Mouse (Mus musculus): Measurements from ENCODE around the gene Fam151b.

The Fam151b gene

DNA sequence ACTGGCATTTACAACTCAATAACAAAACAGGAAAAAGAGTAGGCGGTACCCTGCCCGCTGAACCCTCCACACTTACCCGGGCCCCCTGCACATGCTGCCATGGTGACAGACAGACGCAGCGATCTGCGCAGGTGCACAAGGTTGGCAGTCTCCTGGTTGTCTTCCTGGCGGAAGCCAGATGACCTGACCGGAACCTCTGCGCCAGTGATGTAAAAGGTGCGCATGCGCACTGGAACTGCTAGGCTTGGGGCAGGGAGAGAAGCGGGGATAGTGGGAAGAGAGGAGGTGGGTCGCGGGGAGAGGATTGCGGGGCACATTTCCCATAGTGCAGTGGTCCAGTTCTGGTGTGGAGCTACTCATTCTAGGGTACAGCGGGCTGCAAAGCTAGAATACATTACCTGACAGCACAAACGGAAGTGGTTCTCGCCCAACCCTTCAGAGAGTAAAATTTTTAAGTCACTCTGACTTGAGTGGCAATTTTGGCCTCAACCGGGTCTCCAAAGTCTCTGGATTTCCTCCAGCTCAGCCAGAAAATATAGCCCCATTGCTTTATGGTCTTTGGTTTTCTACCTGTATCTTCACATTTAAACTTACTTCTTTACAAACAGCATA, at the start of gene Fam151b:
Gene Fam151b (minus strand): TSS at position 164 of the 612 bp plus-strand sequence.
- in situ Hi-C loops (cut with MboI; ENCODE audit: unreplicated experiment in 2 of 2), result loop anchor here (5.0 to 25.0 kb wide), 6 partner anchors 93 to 1547 kb away; partner anchors contain the start of genes Msh3 (in 2 of the 2) and Spz1 (in 2 of the 2)

DNA sequence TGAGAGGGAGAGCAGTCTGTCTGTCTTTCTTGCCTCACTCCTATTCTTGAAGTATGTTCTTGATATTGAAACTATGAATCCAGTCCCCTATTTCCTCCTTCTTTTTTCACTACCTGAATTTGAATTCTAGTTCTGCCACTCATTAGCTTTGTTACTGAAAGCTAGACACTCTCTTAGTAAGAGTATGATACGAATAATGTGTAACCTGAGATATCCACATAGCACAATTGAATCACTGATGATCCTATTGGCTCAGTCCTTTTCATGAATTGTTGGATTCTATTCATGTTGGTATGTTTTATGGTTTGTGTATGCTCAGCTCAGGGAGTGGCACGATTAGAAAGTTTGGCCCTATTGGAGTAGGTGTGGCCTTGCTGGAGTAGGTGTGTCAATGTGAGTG, 48.4 kb upstream of the Fam151b start:
- in situ Hi-C loops (cut with MboI; ENCODE audit: unreplicated experiment in 2 of 2), result no loop called here

DNA sequence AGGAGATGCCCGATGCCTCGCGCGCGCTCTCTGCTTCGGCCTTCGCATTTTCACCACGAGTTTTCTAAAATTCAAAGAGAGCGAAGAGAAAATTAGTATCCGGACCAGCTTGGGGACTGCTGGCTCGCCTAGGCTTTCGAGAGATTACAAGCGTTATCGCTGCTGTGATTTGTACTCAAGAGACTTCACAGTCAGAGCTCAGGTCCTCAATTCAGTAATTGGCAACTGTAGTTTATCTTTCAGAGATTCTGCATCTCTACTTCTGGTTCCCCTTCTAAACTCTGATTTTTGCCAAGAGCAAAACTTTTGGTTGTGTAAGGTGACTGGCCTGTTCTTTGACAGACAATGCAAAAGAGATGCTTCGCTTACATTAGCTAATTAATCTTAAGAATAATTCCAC, 47.4 kb upstream of the Fam151b start:
- in situ Hi-C loops (cut with MboI; ENCODE audit: unreplicated experiment in 2 of 2), result no loop called here

DNA sequence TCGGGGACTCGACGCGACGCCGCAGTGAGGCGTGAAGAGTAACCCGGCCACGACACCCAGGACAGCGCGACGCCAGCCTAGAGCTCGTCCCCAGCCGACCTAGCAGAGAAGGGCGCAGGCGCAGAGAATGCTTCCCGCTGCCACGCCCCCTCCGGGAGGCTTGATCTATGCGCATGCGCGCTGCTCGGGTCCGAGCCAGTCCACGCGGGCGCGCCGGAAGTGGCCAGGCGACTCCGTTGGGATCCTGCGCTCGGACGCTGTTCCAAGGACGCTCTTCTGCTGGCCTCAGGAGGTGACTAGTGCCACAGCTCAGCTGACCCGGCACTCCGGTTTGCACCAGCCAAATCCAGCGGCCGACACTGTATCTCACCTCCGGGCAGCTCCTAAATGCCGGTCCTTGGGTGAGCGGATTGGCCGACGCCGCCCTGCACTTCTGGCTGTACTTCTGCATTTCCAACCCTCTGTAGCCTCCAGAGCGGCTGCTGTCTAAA, 47.0 kb upstream of the Fam151b start, which contains the start of gene Zfyve16:
Gene Zfyve16 (minus strand): TSS at position 148 of the 491 bp plus-strand sequence.
- in situ Hi-C loops (cut with MboI; ENCODE audit: unreplicated experiment in 2 of 2), result no loop called here

DNA sequence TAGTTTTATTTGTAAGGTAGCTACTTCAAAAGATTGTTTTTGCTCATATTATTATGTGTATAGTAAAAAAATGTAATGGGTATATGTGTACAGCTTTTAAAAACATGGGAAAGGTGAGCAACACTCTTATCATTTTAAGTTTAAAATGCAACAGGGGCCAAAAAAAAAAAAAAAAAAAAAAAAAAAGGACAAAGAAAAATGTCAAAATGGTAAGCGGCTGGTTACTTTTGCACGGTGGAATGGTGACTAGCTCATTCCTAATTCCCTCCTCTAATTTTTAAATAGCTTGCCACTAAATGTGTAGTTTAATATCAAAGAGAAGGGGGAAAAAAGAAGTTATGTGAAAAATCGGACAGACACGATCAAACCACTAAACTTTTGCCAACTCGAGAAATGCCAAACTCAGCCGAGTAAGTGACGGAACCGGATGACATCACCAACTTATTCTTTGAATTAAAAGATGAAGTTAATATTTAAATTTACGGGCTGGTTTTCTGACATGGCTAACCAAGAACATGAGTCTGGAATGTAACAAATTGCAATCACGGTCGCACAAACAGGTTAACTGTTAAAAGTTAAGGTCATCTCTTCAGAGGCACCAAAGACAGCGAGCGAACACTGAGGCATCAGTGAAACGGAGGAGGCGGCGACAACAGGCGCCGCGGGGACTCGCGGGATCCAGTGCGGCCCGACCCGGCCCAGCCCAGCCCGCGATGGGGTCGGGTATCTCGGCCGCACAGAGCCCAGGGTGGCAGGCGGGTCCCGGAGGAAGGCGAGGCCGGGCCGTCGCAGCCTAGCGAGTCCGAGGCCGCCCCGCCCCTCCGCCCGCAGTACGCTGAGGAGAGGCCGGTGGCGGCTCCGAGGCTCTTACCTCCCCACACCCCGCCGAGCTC, 46.3 kb upstream of the Fam151b start:
- in situ Hi-C loops (cut with MboI; ENCODE audit: unreplicated experiment in 2 of 2), result loop anchor here in 1 of 2 experiments (5.0 kb wide), 1 partner anchor 38 kb away; no protein-coding TSS in a partner anchor

DNA sequence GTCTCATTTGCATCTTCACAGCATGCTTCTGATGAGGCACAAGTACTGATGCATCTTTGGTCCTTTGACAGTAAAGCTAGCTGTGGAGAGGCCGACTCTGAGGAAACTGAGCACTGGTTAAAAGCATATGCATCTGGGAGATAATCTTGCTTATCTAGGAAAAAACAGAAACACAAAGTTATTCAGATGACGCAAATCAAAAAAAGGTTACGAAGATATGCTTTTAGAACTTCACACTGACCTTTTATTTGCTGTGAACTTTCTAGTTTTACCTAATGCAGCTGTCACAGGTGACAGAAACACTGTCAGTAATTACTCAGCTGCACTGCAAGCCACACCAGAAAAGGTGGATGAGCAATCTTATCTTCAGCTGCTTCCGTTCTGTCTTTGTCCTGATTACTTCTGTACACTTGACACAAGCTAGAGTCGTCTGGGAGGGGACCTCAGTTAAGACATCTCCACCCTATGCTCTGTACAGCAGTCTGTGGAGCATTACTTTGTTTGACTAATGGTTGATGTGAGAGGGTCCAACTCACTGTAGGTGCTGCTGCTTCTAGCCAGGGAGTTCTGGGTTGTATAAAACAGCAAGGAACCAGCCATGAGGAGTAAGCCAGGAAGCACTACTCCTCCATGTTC, 39.5 kb upstream of the Fam151b start:
- in situ Hi-C loops (cut with MboI; ENCODE audit: unreplicated experiment in 2 of 2), result no loop called here

DNA sequence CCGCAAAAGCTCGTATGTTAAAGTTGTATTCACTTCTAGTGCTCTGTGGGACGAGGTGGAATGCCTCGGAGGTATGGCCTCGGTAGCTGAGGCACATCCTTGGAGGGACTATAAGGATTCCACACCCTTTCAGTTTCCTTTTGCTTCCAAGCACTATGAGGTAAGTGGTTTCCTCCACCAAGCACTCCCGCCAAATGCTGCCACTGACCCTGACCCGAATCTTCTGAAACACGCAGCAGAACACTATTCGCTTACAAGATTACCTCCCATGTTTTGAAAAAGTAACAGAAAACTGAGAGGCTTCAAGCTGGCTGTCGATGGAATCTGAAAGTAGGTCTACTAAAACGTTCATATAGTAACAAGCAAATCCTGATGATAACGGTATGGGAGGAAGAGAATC, 21.1 kb upstream of the Fam151b start:
- in situ Hi-C loops (cut with MboI; ENCODE audit: unreplicated experiment in 2 of 2), result no loop called here

DNA sequence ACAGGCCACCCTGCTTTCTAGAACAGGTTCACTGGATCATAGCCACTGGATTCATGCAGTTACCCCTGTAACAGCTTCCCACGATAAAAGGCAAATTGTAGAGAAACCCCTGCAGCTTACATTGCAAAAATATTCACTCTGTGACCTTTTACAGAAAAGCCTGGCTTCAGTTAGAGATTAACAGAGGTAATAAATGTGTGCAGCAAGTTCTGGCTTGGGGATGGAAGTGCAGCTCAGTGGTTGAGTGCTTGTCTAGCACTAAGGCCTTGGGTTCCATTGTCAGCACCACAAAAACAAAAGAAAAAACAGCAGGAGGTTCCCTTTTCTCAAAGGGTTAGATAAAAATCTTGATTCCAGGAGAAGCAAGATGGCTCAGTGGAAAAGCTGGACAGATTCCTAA, 8.1 kb upstream of the Fam151b start:
- in situ Hi-C loops (cut with MboI; ENCODE audit: unreplicated experiment in 2 of 2), result loop anchor here (5.0 to 25.0 kb wide), 3 partner anchors 35 to 1555 kb away; no protein-coding TSS in a partner anchor

DNA sequence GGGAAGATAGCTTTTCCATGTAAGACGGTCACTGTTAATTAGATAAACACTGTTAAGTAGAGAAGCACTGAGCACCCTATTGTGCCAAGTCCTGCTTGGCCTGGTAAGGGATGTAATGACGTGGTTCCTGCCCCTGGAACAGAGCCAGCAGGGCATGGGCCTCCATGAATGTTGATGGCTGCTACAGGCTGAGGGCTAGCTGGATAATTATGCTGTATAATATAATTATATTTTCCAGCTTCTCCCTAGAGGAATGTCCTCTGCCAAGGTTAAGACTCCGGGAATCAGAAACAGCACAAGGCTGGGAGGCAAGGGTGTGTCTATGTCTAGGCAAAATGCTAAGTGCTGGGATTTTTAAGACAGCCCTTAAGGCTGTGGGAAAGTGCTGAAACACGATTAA, 7.0 kb upstream of the Fam151b start:
- in situ Hi-C loops (cut with MboI; ENCODE audit: unreplicated experiment in 2 of 2), result loop anchor here (5.0 to 25.0 kb wide), 3 partner anchors 36 to 1554 kb away; no protein-coding TSS in a partner anchor

DNA sequence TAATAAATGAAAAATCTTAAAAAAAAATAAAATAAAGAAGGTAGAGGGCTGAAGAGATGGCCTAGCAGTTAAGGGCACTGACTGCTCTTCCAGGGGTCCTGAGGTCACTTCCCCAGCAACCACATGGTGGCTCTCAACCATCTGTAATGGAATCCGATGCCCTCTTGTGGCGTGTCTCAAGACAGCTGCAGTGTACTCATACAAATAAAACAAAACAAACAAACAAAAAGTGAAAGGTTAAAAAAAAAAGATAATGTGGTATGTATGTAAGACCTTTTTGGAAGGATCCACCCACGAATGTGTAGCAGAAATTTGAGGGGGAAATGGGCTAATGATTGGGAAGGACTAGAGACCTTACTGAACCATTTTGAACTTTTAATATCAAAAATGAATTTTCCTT, 467 bp downstream of the Fam151b start:
- in situ Hi-C loops (cut with MboI; ENCODE audit: unreplicated experiment in 2 of 2), result loop anchor here (5.0 to 25.0 kb wide), 6 partner anchors 94 to 1546 kb away; partner anchors contain the start of genes Msh3 (in 2 of the 2) and Spz1 (in 2 of the 2)

DNA sequence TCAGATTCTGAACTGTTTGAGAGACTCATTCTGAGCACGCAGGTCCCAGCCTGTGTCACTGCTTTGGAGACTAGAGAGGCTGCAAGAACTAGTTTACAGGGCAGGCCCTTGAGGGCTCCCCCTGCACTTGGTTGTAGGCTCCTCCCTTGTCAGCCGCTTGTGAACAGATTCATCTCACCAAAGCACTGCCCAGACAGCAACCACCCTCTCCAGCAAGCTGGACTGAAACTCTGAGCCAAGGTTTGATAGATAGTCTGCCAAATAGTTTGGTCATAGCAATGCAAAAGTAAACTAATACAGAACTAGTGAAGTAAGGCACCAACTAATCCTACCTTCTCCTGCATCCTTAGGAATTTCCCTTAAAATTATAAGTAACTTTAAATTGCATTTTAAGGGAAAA, 13.7 kb downstream of the Fam151b start:
- in situ Hi-C loops (cut with MboI; ENCODE audit: unreplicated experiment in 2 of 2), result no loop called here

DNA sequence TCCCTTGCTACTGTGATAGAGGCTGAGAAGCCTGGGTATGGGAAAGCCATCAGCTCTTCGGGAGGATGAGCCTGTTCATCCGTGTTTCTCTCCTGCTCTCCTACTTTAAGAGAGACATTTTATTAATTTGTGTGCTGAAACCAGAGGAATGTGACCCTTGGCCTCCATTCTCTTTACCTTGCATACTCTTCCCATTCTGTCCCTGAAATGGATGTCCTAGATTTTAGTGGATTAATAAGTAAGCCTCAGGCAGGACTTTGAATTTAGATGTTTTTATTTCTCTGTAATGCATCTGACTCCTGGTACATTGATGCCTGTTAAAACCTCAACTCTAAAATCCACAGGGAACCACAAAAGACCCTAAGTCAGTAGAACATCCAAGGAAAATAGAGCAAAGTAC, 14.4 kb downstream of the Fam151b start:
- in situ Hi-C loops (cut with MboI; ENCODE audit: unreplicated experiment in 2 of 2), result no loop called here

DNA sequence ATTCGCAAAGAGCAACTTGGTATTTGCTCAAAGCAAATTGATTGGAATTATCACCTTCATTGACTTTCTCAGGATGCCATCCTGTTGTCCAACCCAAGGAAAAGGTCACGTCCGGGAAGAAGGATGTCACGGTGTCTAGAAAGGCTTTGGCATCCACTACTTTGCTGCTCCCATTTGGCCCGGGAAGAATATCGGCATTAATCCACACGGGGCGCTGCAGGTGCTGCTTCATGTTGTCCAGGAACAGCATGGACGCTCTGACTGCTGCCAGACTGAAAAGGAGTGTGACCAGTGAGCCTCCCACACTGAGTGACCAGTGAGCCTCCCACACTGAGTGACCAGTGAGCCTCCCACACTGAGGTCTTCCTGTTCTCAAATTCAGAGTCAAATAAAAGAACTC, 15.9 kb downstream of the Fam151b start:
- in situ Hi-C loops (cut with MboI; ENCODE audit: unreplicated experiment in 2 of 2), result no loop called here

DNA sequence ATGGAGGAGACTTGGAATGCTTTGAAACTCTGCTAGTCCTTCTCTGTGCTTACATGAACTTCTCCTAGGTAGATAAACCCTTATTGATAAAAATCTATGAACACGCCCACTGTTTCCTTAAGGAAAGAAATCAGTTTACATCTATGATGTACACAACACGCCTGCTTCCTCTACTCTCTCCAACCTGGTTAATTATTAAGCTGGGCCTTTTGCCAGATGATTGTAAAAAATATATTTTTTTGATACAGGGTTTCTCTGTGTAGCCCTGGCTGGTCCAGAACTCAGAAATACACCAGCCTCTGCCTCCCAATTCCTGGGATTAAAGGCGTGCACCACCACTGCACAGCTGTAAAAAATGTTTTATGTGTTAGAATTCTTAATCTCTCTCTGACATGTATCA, 19.1 kb downstream of the Fam151b start:
- in situ Hi-C loops (cut with MboI; ENCODE audit: unreplicated experiment in 2 of 2), result no loop called here

DNA sequence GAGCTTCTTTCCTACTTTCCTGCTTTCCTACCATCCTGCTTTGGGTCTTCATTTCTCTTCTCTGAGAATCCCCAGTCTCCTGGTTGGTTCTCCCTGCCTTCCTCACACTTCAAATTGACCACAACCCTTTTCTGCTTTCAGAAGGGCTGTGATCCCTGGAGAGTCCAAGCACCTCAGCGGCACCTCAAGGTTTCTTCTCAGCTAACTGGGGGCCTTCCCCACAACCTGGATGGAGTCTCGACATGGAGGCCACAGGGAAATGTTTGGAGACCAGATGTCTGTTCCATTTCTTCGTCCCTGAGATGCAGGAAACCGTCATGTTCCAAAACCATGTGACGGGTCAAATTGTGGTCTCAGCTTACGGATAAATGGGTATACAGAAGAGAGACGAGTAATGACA, 36.9 kb downstream of the Fam151b start:
- in situ Hi-C loops (cut with MboI; ENCODE audit: unreplicated experiment in 2 of 2), result no loop called here

DNA sequence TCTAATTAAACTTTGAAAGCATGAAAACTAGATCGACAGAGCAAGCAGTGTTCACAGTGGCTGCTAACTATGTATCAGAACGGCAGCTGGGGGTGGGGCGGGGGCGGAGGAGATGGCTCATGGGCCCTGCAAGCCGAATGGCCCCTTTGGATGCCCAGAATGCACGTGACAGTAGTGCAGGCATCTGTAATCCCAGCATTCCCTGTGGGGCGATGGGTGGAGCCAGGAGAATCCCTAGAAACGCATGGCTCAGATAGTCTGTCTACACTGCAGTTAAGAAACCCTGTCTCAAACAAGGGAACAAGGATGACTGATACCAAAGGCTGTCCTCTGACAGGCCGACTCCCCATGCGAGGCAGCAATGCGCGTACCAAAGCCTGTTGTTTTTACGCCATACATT, 43.5 kb downstream of the Fam151b start:
- in situ Hi-C loops (cut with MboI; ENCODE audit: unreplicated experiment in 2 of 2), result no loop called here

DNA sequence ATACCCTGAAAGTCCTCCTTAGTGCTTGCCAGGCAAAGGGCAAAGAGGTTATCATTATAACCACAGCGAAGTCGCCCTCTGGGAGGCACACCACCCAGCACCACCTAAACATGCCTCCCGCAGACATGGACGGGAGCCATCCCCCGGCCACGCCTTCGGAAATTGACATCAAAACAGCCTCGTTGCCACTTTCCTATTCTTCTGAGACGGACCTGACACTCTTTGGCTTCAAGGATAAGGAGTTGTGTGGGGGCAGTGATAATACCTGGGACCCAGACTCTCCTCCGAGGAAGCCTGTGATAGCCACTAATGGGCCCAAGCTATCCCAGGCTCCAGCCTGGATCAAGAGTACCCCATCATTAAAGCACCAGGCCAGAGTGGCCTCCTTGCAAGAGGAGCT, 45.2 kb downstream of the Fam151b start:
- in situ Hi-C loops (cut with MboI; ENCODE audit: unreplicated experiment in 2 of 2), result no loop called here

DNA sequence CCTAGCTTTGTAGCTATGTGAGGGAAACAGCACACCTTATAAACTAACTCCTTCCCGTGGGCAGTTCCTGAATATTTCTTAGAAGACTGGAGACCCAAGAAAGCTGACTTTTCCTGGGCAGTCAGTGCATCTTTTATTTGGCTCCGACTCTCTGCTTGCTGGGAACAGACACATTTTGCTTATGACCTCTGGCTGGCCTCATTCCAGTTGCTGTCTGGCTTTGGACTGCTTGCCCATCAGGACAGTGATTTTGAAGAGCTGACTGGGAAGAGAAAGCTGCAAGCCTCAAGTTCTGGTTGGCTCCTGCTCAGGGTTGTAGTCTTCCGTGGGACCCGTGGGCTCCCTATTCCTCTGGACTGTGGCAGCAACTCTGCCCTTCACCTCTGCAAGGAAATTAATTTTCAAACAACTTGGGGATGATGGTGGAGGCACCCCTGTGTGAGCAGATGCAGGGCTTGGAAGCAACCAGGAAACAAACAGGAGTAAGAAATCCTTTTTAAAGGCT, 56.4 kb downstream of the Fam151b start:
- in situ Hi-C loops (cut with MboI; ENCODE audit: unreplicated experiment in 2 of 2), result no loop called here

DNA sequence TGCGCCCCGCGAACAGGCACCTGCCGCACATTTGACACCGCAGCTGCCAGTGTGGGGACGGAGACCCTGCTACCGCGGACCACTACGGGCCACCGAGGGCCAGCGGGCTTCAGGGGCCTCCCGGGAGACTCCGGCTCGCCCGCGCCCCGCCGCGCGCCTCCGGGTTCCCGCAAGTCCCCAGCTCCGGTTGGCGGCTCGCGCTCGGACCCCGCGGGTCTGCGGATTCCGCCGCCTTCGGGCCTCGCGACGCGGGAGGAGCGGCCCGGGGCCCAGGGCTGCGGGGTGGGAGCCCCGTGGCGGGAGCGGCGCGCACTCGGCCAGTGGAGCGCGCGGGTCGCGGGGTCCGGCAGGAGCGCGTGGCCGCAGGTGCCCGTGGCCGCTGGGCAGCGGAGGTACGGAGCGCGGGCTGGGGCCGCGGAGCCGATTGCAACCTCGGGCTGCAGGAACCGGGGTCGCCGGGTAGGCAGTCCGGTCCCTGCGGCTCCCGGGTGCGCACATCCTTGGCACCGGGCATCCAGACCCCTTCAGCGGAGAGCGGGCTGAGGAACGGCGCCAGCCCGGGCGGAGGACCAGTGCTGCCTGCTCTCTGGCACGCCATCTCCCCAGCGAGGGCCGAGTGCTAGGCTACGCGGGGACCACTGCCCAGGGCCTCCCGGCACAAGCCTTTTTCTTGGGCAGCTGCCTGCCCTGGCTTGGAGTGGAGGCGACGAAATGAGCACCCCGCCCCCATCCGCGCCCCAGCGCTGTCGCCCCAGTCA, 57.3 kb downstream of the Fam151b start:
- in situ Hi-C loops (cut with MboI; ENCODE audit: unreplicated experiment in 2 of 2), result no loop called here

DNA sequence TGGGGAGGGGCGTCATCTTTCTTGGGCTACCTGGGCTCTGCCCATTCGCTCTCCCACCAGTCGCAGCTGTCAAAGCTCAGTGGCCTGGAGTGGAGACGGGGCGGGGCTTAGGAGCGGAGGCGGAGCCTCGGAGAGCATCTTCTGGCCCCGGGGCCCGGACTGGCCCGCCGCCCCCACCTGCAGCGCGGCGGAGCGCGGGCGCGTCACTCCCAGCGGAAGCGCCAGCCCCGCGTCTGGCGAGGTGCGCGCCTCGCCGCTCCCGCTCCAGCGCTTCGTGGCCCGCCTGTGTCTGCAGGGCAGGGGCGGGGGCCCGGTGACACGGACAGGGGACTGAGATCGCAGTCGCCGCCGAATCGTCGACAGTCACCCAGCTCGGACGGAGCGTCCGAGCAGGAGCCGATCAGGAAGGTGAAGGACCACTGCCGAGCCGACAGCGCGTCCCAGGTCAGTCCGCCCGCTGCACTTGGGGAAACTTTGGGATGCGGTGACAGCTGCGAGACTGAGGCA, 58.0 kb downstream of the Fam151b start, which contains the start of gene Ankrd34b:
Gene Ankrd34b (plus strand): TSS at position 139 of the 507 bp plus-strand sequence.
- in situ Hi-C loops (cut with MboI; ENCODE audit: unreplicated experiment in 2 of 2), result no loop called here

Measured in v-Abl transformed pro-B cells (cell line).